Mouse (Mus musculus) forebrain, embryonic 11.5 days (tissue): Measurements from ENCODE around the gene Pcid2. TPM values are rescaled to one million over a fixed set of nuclear protein-coding genes. Genes with fewer than 3 reads are reported as not detected.
A peak's percentile ranks its signal among the peaks of the same experiment; 100 is the strongest.
"Not testable (repeated sequence)": the region's sequence is repeated elsewhere in the genome, so short reads cannot be mapped to it uniquely, and the experiment has no call there.

Source experiments
- ATAC-seq: fragments of 200-750 bp; cut with Nextera tagmentation; replicated peaks from 2 replicates; pipeline ENCODE4 v1.8.0; 2017; ENCODE audit warnings: moderate TSS enrichment; ENCODE audit not compliant: low FRiP score
- DNase-seq: peaks from one replicate; pipeline ENCODE4 v3.0.0-alpha.2; 2017; ENCODE audit warnings: low spot score
- H3K27ac ChIP-seq: fragments of 300-500 bp; sonication (generic); 2 replicates; pipeline ENCODE4 v1.5.1; 2014; ENCODE audit warnings: low read depth, low read length
- H3K27me3 ChIP-seq: fragments of 300-500 bp; sonication (generic); 2 replicates; pipeline ENCODE4 v1.6.1; 2014; ENCODE audit warnings: mild to moderate bottlenecking, low read length, mixed read lengths; ENCODE audit not compliant: control insufficient read depth, insufficient read depth
- H3K36me3 ChIP-seq: fragments of 300-500 bp; sonication (generic); 2 replicates; pipeline ENCODE4 v1.6.1; 2014; ENCODE audit warnings: mild to moderate bottlenecking, low read length, moderate library complexity, mixed read lengths; ENCODE audit not compliant: control insufficient read depth, insufficient read depth
- H3K4me1 ChIP-seq: fragments of 300-500 bp; sonication (generic); replicated peaks from 2 replicates; pipeline ENCODE4 v1.6.1; 2014; ENCODE audit warnings: low read length, mixed read lengths; ENCODE audit not compliant: control insufficient read depth, insufficient read depth
- H3K4me2 ChIP-seq: fragments of 300-500 bp; sonication (generic); 2 replicates; pipeline ENCODE4 v1.6.1; 2014; ENCODE audit warnings: low read depth, mild to moderate bottlenecking, low read length, moderate library complexity, mixed read lengths; ENCODE audit not compliant: severe bottlenecking
- H3K4me3 ChIP-seq: fragments of 300-500 bp; sonication (generic); 2 replicates; pipeline ENCODE4 v1.5.1; 2014; ENCODE audit warnings: low read depth, low read length
- H3K9ac ChIP-seq: fragments of 300-500 bp; sonication (generic); 2 replicates; pipeline ENCODE4 v1.6.1; 2014; ENCODE audit warnings: low read length
- H3K9me3 ChIP-seq: fragments of 300-500 bp; sonication (generic); 2 replicates; pipeline ENCODE4 v1.6.1; 2016; ENCODE audit warnings: low read length, mixed read lengths; ENCODE audit not compliant: control insufficient read depth
- WGBS: fragments of 180-500 bp; shearing (Covaris S2); extraction: QIAGEN DNeasy Blood & Tissue Kit; methylation state at CpG from one replicate; pipeline ENCODE4 v1.1.7; 2014; 5-methylcytosine and 5-hydroxymethylcytosine counted together
- polyA plus RNA-seq: library from polyadenylated mRNA; unstranded; fragments of >200 nt; fragmentation: Nextera tagmentation; extraction: Ambion mirVana; gene quantifications from 2 replicates; pipeline ENCODE4 v1.2.1, GENCODE M21; 2014

Gene Pcid2
- polyA plus RNA-seq, 1 experiment from 2014 or later = 51.0 TPM

- no peaks in the 10 kb centered on the region for H3K9me3 ChIP-seq
- no peaks in the 10 kb centered on the region for H3K27me3 ChIP-seq
- H3K4me1 ChIP-seq = no peaks in the 10 kb centered on the region; the same call in 1 of the 2 replicates
- no peaks in the 10 kb centered on the region for H3K36me3 ChIP-seq
- no peak overlapping the region for H3K4me2 ChIP-seq
- no peak for ATAC-seq
- WGBS = 94% methylated on average over 1 of the region's 1 CpGs
- H3K4me3 ChIP-seq = no peak overlapping the region
- no peak for DNase-seq
- no peak overlapping the region for H3K27ac ChIP-seq
- no peak overlapping the region for H3K9ac ChIP-seq
These were observed 4.2 kb upstream of the Pcid2 start for GRCm38 (mm10) chr8:13109416-13109960.

GRCm38 (mm10) chr8:13108967-13109366, 3.7 kb upstream of the Pcid2 start:
- WGBS = 90% methylated on average over 8 of the region's 8 CpGs
- ATAC-seq = no peak
- no peaks in the 10 kb centered on the region for H3K27me3 ChIP-seq
- no peak overlapping the region for H3K9ac ChIP-seq
- H3K36me3 ChIP-seq = no peaks in the 10 kb centered on the region
- H3K9me3 ChIP-seq = no peaks in the 10 kb centered on the region
- no peak overlapping the region for H3K4me2 ChIP-seq
- H3K4me3 ChIP-seq = no peak overlapping the region
- peaks cover 2% of the 10 kb centered on the region; the same call in 1 of the 2 replicates for H3K4me1 ChIP-seq
- no peak overlapping the region for H3K27ac ChIP-seq
- no peak for DNase-seq

- DNase-seq (no peak), ATAC-seq (no peak)
- 92% methylated on average over 13 of the region's 13 CpGs for WGBS
- H3K9ac ChIP-seq = no peak overlapping the region
- H3K36me3 ChIP-seq = no peaks in the 10 kb centered on the region
- no peaks in the 10 kb centered on the region for H3K9me3 ChIP-seq
- peaks cover 7% of the 10 kb centered on the region; the same call in 1 of the 2 replicates for H3K4me1 ChIP-seq
- H3K4me2 ChIP-seq = no peak overlapping the region
- no peak overlapping the region for H3K4me3 ChIP-seq
- H3K27ac ChIP-seq = no peak overlapping the region
- H3K27me3 ChIP-seq = no peaks in the 10 kb centered on the region
These were observed 2.9 kb upstream of the Pcid2 start for GRCm38 (mm10) chr8:13107990-13108638.

- Histone ChIP-seq H3K4me1 (peaks cover 7% of the 10 kb centered on the region; the same call in 1 of the 2 replicates), H3K4me2 (peak overlapping the region; percentile 91), H3K9me3 (no peaks in the 10 kb centered on the region), H3K4me3 (peak overlapping the region; percentile 95), H3K36me3 (no peaks in the 10 kb centered on the region), H3K9ac (peak overlapping the region; percentile 90), H3K27me3 (no peaks in the 10 kb centered on the region), H3K27ac (0 out of 2 replicates have a peak overlapping the region, but pooled peaks have one; percentile 57)
- peak; percentile 71 for ATAC-seq
- DNase-seq = no peak
- WGBS = 1% methylated on average over 62 of the region's 63 CpGs
These were observed 771 bp upstream of the Pcid2 start for GRCm38 (mm10) chr8:13105908-13106551.

GRCm38 (mm10) chr8:13104691-13105086, 570 bp downstream of the Pcid2 start:
- H3K4me3 ChIP-seq = peak overlapping the region; percentile 95
- H3K9ac ChIP-seq = peak overlapping the region; percentile 90
- peak overlapping the region; percentile 75 for H3K27ac ChIP-seq
- H3K27me3 ChIP-seq = no peaks in the 10 kb centered on the region
- peak overlapping the region; percentile 88 for H3K4me2 ChIP-seq
- under 1% methylated on average over 44 of the region's 45 CpGs for WGBS
- H3K36me3 ChIP-seq = no peaks in the 10 kb centered on the region; the same call in 1 of the 2 replicates
- H3K4me1 ChIP-seq = peaks cover 7% of the 10 kb centered on the region; the same call in 1 of the 2 replicates
- ATAC-seq = peak; percentile 61
- peak; percentile 94 for DNase-seq
- no peaks in the 10 kb centered on the region for H3K9me3 ChIP-seq

- DNase-seq (no peak), ATAC-seq (no peak)
- Histone ChIP-seq H3K27me3 (no peaks in the 10 kb centered on the region), H3K4me3 (no peak overlapping the region), H3K9ac (no peak overlapping the region), H3K4me2 (no peak overlapping the region), H3K36me3 (peaks cover 8% of the 10 kb centered on the region; the same call in 1 of the 2 replicates), H3K27ac (no peak overlapping the region), H3K9me3 (no peaks in the 10 kb centered on the region), H3K4me1 (no peaks in the 10 kb centered on the region)
- WGBS = 92% methylated on average over 7 of the region's 7 CpGs
These were observed 27.7 kb downstream of the Pcid2 start for GRCm38 (mm10) chr8:13077542-13077941.

- not testable (repeated sequence) for H3K4me1 ChIP-seq, H3K36me3 ChIP-seq, DNase-seq, H3K4me3 ChIP-seq, H3K27ac ChIP-seq, H3K27me3 ChIP-seq, H3K9me3 ChIP-seq, H3K4me2 ChIP-seq, H3K9ac ChIP-seq, ATAC-seq
- 92% methylated on average over 1 of the region's 1 CpGs for WGBS
These were observed 29.7 kb downstream of the Pcid2 start for GRCm38 (mm10) chr8:13075579-13075978.

GRCm38 (mm10) chr8:13075044-13075443, 30.2 kb downstream of the Pcid2 start:
- DNase-seq (no peak), ATAC-seq (no peak)
- WGBS = 93% methylated on average over 8 of the region's 8 CpGs
- Histone ChIP-seq H3K4me3 (no peak overlapping the region), H3K9me3 (no peaks in the 10 kb centered on the region), H3K36me3 (peaks cover 8% of the 10 kb centered on the region; the same call in 1 of the 2 replicates), H3K27ac (no peak overlapping the region), H3K27me3 (no peaks in the 10 kb centered on the region), H3K9ac (no peak overlapping the region), H3K4me2 (no peak overlapping the region), H3K4me1 (no peaks in the 10 kb centered on the region)
